Mouse (Mus musculus): ENCODE results near the gene Olfr705. TPM values are rescaled to one million over a fixed set of nuclear protein-coding genes. Genes with fewer than 3 reads are reported as not detected.

Gene Olfr705
- not detected in 4 replicates for total RNA-seq (2023; ENCODE audit: inconsistent age)

GRCm38 (mm10) chr7:106876791-106877190 is at the start of gene Olfr705:
Olfr705 (minus strand) TSS chr7:106876891.

GRCm38 (mm10) chr7:106907676-106908075 is 31.0 kb upstream of the Olfr705 start, which contains the start of gene Olfr1532-ps1:
Olfr1532-ps1 (plus strand) TSS chr7:106908001.

GRCm38 (mm10) chr7:106901141-106901540 is 24.4 kb upstream of the Olfr705 start, which contains the start of gene Olfr707:
Olfr707 (minus strand) TSS chr7:106901241.

GRCm38 (mm10) chr7:106888062-106888461 is 11.4 kb upstream of the Olfr705 start, which contains the start of gene Olfr706:
Olfr706 (minus strand) TSS chr7:106888162.

GRCm38 (mm10) chr7:106862885-106863284 is 13.8 kb downstream of the Olfr705 start, which contains the start of gene Olfr704:
Olfr704 (plus strand) TSS chr7:106863185.

GRCm38 (mm10) chr7:106843060-106843459 is 33.6 kb downstream of the Olfr705 start, which contains the start of gene Olfr703:
Olfr703 (plus strand) TSS chr7:106843360.

GRCm38 (mm10) chr7:106833793-106834192 is 42.9 kb downstream of the Olfr705 start, which contains the start of gene Olfr702:
Olfr702 (minus strand) TSS chr7:106833893.

Other genes with a start within 250 kb of the Olfr705 start
- not detected in 4 replicates for gene Olfr693, start 196.3 kb downstream of the Olfr705 start, total RNA-seq (2023; ENCODE audit: inconsistent age)
- gene Olfr694, start 185.1 kb downstream of the Olfr705 start, total RNA-seq (2023; ENCODE audit: inconsistent age), result not detected in 4 replicates
- gene Olfr695, start 160.5 kb downstream of the Olfr705 start, total RNA-seq (2023; ENCODE audit: inconsistent age), result not detected in 4 replicates
- not detected in 4 replicates for gene Olfr697, start 134.4 kb downstream of the Olfr705 start, total RNA-seq (2023; ENCODE audit: inconsistent age)
- not detected in 4 replicates for gene Olfr698, start 121.5 kb downstream of the Olfr705 start, total RNA-seq (2023; ENCODE audit: inconsistent age)
- gene Olfr699, start 83.7 kb downstream of the Olfr705 start, total RNA-seq (2023; ENCODE audit: inconsistent age), result not detected in 4 replicates
- not detected in 4 replicates for gene Olfr700, start 68.1 kb downstream of the Olfr705 start, total RNA-seq (2023; ENCODE audit: inconsistent age)
- not detected in 4 replicates for gene Olfr701, start 62.8 kb downstream of the Olfr705 start, total RNA-seq (2023; ENCODE audit: inconsistent age)
- not detected in 4 replicates for gene Olfr702, start 43.0 kb downstream of the Olfr705 start, total RNA-seq (2023; ENCODE audit: inconsistent age)
- gene Olfr703, start 33.5 kb downstream of the Olfr705 start, total RNA-seq (2023; ENCODE audit: inconsistent age), result not detected in 4 replicates
- not detected in 4 replicates for gene Olfr704, start 13.7 kb downstream of the Olfr705 start, total RNA-seq (2023; ENCODE audit: inconsistent age)
- not detected in 4 replicates for gene Olfr706, start 11.3 kb upstream of the Olfr705 start, total RNA-seq (2023; ENCODE audit: inconsistent age)
- not detected in 4 replicates for gene Olfr707, start 24.4 kb upstream of the Olfr705 start, total RNA-seq (2023; ENCODE audit: inconsistent age)
- gene Olfr1532-ps1, start 31.1 kb upstream of the Olfr705 start, total RNA-seq (2023; ENCODE audit: inconsistent age), result not detected in 4 replicates
- 0.12 TPM in 1 of 4 replicates, not detected in the others for gene Olfr709-ps1, start 55.3 kb upstream of the Olfr705 start, total RNA-seq (2023; ENCODE audit: inconsistent age)
- not detected in 4 replicates for gene Olfr710, start 71.4 kb upstream of the Olfr705 start, total RNA-seq (2023; ENCODE audit: inconsistent age)
- not detected in 4 replicates for gene Olfr6, start 87.0 kb upstream of the Olfr705 start, total RNA-seq (2023; ENCODE audit: inconsistent age)
- not detected in 4 replicates for gene Olfr711, start 98.6 kb upstream of the Olfr705 start, total RNA-seq (2023; ENCODE audit: inconsistent age)
- not detected in 4 replicates for gene Olfr2, start 129.2 kb upstream of the Olfr705 start, total RNA-seq (2023; ENCODE audit: inconsistent age)
- gene Olfr713, start 154.3 kb upstream of the Olfr705 start, total RNA-seq (2023; ENCODE audit: inconsistent age), result not detected in 4 replicates
- gene Olfr714, start 194.1 kb upstream of the Olfr705 start, total RNA-seq (2023; ENCODE audit: inconsistent age), result not detected in 4 replicates
- not detected in 4 replicates for gene Olfr17, start 216.3 kb upstream of the Olfr705 start, total RNA-seq (2023; ENCODE audit: inconsistent age)
- gene Olfr715b, start 233.5 kb upstream of the Olfr705 start, total RNA-seq (2023; ENCODE audit: inconsistent age), result not detected in 4 replicates